Mouse (Mus musculus): Measurements from ENCODE around the gene Atp5h.

DNA sequence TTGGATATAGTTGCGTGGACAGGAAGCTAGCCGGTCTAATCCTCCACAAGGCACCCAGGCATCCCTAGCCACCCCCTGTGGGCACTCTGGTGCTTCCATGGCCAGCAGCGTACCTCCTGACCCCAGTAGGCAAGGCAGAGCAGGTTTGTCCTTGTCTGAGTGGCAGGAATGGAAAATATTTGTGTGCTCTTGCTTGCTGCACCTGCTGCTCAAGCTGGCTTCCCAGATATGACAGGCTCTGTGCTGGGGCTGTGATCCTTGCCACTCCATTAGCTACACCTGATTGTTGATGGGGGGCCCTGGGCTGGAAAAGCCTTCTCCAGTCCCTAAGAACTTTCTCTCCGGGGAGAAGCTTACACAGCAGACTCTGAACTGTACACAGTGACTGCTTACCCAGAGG is 33.5 kb upstream of the Atp5h start:
- TF ChIP-seq CHD2 (IDR thresholded peaks at IDR 0.05; ENCODE audit: low read depth, low read length): no peak
- TF ChIP-seq MAFK (IDR thresholded peaks at IDR 0.05; ENCODE audit: insufficient read depth, low read depth, low read length): no peak
- TF ChIP-seq HCFC1 (IDR thresholded peaks at IDR 0.05; ENCODE audit: borderline replicate concordance, insufficient read depth, low read length): no peak

All from ES-E14 (cell line).